Mouse (Mus musculus) liver (tissue): ENCODE measurements at regions not wholly inside any gene's neighbourhood (a gene's known extent, or its start where the extent isn't known, plus 50 kb on each side); places are given as distances from the start of the nearest gene placed in this dataset.
A peak's percentile ranks its signal among the peaks of the same experiment; 100 is the strongest.

Experiments
- DNase-seq: peaks from one replicate; pipeline ENCODE4 v3.0.0-alpha.2; 2020; ENCODE audit warnings: mixed read lengths

DNA sequence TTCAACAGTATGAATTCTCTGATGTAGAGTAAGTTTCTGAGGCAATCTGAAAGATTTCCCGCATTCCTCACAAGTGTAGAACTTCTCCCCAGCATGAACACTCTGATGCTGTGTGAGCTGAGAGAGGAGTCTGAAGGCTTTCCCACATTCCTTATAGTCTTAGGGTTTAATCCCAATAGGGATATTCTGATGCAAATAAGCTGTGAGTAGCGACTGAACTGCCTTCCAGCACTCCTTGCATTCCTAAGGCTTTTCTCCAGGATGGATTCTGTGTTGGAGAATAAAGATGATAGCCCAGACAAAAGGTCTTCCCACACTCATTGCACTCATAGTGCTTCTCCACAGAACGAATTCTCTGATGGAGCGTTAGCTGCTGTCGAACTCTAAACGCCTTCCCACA is 152.6 kb upstream of the Api5 start:
- no peak for DNase-seq

DNA sequence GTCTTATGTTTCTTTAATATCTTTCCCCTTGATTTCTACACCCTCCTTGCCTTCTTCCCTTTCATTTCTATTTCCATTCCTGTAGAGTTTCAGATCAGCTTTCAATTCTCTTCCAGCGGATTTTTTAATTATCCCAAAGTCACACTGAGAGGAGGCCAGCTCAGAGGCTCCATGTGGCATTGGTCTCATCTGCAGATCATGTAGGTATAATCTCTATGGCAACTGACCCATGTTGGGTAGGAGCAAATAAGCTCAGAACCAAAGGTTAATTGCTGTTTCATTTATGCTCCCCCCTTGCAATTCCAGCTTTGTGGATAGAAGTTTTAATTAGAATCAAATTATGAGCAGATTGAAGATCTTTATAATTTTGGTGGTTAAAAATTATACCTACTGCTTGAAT is 149.3 kb upstream of the Api5 start:
- no peak for DNase-seq

GRCm38 (mm10) chr2:94571646-94572045 is 133.7 kb upstream of the Api5 start:
- no peak for DNase-seq

DNA sequence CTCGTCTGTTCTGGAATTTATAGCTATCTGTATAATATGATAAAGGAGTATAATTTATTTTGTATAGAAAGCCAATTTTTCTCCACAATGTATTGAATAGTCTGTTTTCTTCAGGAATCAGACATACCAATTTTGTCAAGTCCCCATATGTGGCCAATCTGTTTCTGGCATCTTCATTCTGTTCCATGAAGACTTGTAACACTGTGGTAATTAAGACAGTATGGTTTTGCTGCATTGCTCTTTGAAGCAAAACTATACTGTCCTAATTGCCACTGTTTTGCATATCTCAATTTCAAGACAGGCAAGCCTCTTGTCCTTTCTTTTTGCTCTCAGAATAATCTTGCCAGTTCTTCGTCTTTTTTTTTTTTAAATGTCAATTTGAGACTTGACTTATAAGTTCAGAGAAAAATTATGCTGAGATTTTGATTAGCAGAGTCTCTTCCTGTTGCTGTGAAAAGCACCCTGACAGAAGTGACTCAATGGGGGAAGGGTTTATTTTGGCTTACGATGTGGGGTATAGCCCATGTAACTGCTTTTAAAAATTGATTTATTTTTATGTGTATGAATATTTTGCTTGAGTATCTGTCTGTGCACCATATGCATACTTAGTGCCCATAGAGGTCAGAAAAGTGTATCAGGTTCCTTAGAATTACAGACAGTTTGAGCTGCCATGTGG is 103.4 kb upstream of the Api5 start:
- no peak for DNase-seq

- no peak for DNase-seq
Measured at GRCm38 (mm10) chr2:94536631-94537030, 98.7 kb upstream of the Api5 start.

DNA sequence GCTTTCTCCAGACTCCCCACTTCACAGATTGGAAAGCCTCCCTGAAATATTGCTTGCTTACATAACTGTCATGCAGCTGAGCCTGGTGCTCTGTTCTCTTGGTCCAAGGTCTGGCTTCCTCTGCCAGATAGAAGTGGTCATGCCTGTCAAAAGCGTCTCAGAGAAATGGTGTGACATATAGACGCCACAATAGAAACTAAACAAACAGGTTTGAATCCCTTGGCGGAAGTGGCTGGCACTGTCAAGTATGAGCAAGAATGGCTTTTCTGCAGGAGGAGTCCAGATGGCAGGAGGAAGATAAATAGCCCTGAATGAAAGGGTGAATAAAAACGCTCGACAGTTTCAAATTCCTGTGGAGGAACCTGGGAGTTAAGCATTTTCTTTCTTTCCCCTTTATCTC is 93.2 kb upstream of the Api5 start:
- DNase-seq, result no peak

- peak; percentile 39 for DNase-seq
Measured at GRCm38 (mm10) chr2:94524536-94524935, 86.6 kb upstream of the Api5 start.

DNA sequence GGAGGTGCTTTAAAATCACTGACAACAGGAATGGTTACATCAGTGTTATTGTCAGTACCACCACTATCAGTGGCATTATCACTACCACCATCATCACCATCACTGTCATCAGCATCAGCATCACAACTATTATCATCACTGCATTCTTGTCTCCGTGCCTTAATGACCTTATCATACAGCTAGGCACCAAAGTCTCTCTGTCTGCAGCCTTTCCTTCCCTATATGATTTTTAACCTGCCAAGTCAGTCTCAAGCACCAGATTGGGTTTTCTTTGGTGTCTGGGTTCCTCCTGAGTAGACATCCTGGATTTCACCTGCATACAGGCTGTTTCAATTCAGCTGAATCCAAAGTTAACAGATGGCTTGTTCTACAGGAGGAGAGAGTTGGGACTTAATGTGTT is 78.9 kb upstream of the Api5 start:
- DNase-seq, result no peak

GRCm38 (mm10) chr2:94512027-94512426 is 74.1 kb upstream of the Api5 start:
- DNase-seq, result no peak

GRCm38 (mm10) chr2:94500649-94501048 is 62.7 kb upstream of the Api5 start:
- no peak for DNase-seq

GRCm38 (mm10) chr2:94498516-94498915 is 60.6 kb upstream of the Api5 start:
- DNase-seq, result no peak
